Mouse (Mus musculus): ENCODE measurements at regions not wholly inside any gene's neighbourhood (a gene's known extent, or its start where the extent isn't known, plus 50 kb on each side); places are given as distances from the start of the nearest gene placed in this dataset.

GRCm38 (mm10) chr8:89241686-89242085 lies 197.7 kb upstream of the Sall1 start:
- intact Hi-C loops (cut with DNase I): no loop called here

GRCm38 (mm10) chr8:89239626-89240025 lies 195.7 kb upstream of the Sall1 start:
- intact Hi-C loops (cut with DNase I): no loop called here
- no peak for DNase-seq

More at GRCm38 (mm10) chr8:89241686-89242085, 197.7 kb upstream of the Sall1 start:
- DNase-seq: no peak

DNA sequence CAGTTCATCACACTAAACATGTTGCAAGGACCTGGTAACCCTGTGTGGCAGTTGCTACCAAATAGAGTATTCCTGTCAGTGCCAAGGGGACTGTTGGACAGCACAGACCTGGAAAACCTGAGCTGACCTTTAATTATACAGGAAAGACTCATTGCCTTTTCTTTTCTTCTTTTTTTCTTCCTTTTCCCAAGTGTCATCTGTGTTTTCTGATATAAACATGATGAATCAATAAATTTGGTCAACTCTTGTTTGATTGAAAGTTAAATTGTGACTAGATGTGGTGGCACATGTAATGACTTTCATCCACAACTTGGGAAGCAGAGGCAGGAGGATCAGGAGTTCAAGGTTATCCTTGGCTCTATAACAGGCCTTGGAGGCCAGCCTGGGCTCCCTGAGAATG lies 190.1 kb upstream of the Sall1 start:
- intact Hi-C loops (cut with DNase I): no loop called here

GRCm38 (mm10) chr8:89232318-89232717 lies 188.4 kb upstream of the Sall1 start:
- intact Hi-C loops (cut with DNase I): no loop called here
- DNase-seq: no peak

More for the DNA sequence above, 190.1 kb upstream of the Sall1 start:
- DNase-seq: no peak

GRCm38 (mm10) chr8:89229144-89229543 lies 185.2 kb upstream of the Sall1 start:
- DNase-seq: no peak
- intact Hi-C loops (cut with DNase I): no loop called here

- intact Hi-C loops (cut with DNase I): no loop called here
- DNase-seq: no peak
Observed at GRCm38 (mm10) chr8:89220870-89221269, 176.9 kb upstream of the Sall1 start.

- no peak for DNase-seq
- intact Hi-C loops (cut with DNase I): no loop called here
Observed at GRCm38 (mm10) chr8:89220381-89220780, 176.4 kb upstream of the Sall1 start.

DNA sequence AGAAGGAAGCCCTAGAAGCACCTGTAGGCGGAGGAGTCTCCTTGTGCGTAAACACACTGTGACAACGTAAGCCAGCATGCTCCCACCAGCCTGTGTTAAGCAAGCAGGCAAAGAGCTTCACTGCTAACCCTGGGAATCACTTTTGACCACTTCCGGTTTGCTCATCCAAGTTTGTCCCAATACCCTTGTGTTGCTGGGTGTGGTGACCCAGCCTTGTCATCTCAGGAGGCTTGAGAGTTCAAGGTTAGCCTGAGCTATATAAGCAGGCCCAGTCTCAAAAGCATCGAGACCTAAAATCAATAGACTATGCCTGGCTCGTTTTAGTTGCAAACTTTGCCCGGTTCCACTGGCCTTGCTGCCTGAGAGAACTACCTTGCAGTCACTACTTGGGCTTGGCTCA lies 175.2 kb upstream of the Sall1 start:
- intact Hi-C loops (cut with DNase I): no loop called here
- no peak for DNase-seq

GRCm38 (mm10) chr8:89217689-89218088 lies 173.7 kb upstream of the Sall1 start:
- DNase-seq: no peak
- intact Hi-C loops (cut with DNase I): no loop called here

DNA sequence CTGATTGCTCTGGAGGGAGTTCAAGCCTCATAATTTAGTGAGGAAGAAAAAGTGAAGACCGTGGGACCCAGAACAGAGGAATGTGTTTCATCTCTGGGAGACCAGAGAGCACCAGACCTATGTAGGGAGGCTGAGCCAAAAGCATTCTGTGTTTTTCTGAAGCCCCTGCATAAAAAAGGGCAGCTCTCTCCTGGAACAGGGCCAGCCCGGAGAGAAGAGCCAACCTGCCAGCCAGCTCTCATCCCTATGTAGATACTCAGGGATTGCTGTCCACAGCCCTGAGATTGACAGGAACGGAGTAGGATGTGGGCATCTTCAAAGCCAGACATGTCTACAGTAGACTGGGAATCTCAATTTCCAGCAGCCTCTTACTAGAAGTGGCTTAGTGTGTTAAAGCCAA lies 168.0 kb upstream of the Sall1 start:
- intact Hi-C loops (cut with DNase I): no loop called here
- DNase-seq: no peak

GRCm38 (mm10) chr8:89210684-89211083 lies 166.7 kb upstream of the Sall1 start:
- intact Hi-C loops (cut with DNase I): no loop called here
- no peak for DNase-seq

GRCm38 (mm10) chr8:89207891-89208290 lies 163.9 kb upstream of the Sall1 start:
- intact Hi-C loops (cut with DNase I): no loop called here
- no peak for DNase-seq

DNA sequence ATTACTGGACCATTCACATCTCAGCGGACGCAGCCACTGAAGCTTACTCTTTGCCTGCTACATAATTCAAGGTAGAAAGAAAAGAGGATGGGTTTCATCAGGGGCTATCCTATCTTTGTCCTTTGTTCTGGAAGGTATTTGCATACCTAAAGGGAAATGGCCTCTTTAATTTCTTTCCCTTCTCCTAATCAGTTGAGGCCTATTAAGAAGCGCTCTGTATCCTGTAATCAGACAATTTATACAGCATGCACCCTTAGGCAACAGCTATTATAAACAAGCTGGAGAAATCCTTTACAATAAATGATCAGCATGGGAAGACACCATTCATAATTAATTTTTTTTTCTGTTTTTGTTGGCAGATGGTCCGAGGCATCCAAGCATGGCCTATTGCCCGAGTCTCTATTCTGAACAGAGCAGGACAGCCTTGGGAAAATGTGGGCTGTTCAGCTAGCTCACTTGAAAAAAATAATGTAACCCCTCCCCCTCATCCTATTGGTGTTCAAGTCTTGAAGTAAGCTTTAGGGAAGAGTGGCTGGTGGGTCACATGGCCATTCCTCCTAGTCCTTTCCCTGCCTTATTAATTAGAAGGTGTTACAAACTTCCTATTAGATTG lies 158.6 kb upstream of the Sall1 start:
- DNase-seq: no peak
- intact Hi-C loops (cut with DNase I): no loop called here

GRCm38 (mm10) chr8:89200301-89200700 lies 156.3 kb upstream of the Sall1 start:
- no peak for DNase-seq
- intact Hi-C loops (cut with DNase I): no loop called here

DNA sequence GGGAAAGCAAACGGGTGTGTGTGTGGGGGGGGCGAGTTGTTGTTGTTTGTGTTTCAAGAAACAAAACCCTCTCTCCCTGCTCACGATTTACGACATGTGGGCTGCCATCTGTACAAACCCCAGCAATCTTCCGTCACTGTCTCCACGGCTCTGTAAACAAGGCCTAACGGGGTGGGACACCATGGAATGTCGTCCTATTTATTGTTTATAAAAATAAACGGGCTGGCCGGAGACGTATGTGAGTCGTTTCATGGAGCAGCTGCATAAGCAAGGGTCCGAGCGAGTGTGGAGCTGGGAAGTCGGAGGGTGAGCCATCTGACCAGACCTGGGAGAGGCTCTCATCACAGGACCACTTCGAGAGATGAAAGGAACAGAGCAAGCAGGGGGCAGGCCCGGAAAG lies 141.4 kb upstream of the Sall1 start:
- intact Hi-C loops (cut with DNase I): no loop called here
- DNase-seq: no peak

- intact Hi-C loops (cut with DNase I): no loop called here
- DNase-seq: peak; percentile 21 to 25
Observed at GRCm38 (mm10) chr8:89175631-89176030, 131.7 kb upstream of the Sall1 start.

- no peak for DNase-seq
- intact Hi-C loops (cut with DNase I): no loop called here
Observed at GRCm38 (mm10) chr8:89171561-89171960, 127.6 kb upstream of the Sall1 start.

GRCm38 (mm10) chr8:89169484-89169883 lies 125.5 kb upstream of the Sall1 start:
- intact Hi-C loops (cut with DNase I): no loop called here
- DNase-seq: no peak

- no peak for DNase-seq
- intact Hi-C loops (cut with DNase I): no loop called here
Observed at GRCm38 (mm10) chr8:89167026-89167425, 123.1 kb upstream of the Sall1 start.

DNA sequence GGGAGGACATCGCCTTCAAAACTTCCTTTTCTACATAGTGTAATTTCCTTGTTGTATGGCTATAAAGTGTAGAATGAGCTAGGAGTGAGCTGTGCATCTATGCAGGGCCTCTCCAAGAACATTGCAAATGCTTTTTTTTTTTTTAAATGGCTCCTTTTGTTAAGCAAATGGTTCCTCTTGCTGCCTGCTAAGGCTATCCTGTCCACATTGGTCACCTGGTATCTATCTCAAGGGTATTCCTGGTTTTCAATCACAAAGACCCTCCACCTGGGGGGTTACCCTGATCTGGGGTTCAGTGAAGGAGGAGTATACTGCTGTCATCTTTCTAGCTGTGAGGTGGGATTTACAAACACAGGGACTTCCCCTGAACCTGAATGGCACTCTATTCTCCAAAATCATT lies 112.9 kb upstream of the Sall1 start:
- intact Hi-C loops (cut with DNase I): no loop called here
- no peak for DNase-seq

GRCm38 (mm10) chr8:89153605-89154004 lies 109.6 kb upstream of the Sall1 start:
- intact Hi-C loops (cut with DNase I): no loop called here
- no peak for DNase-seq

- intact Hi-C loops (cut with DNase I): no loop called here
- DNase-seq: no peak
Observed at GRCm38 (mm10) chr8:89152867-89153595, 109.1 kb upstream of the Sall1 start.

- intact Hi-C loops (cut with DNase I): no loop called here
- DNase-seq: no peak
Observed at GRCm38 (mm10) chr8:89152331-89152730, 108.4 kb upstream of the Sall1 start.
